Mouse (Mus musculus) bone marrow macrophage, adult 2 months (primary cell): ENCODE results near the gene Immp2l.

ENCODE experiments used
- CTCF ChIP-seq: IDR thresholded peaks from 2 replicates; pipeline ENCODE4 v1.5.1; 2012; ENCODE audit warnings: low read depth, mild to moderate bottlenecking, low read length, moderate library complexity
- POLR2A ChIP-seq: IDR thresholded peaks from 2 replicates; pipeline ENCODE4 v1.6.1; 2012; ENCODE audit warnings: mild to moderate bottlenecking, low read depth, low read length, borderline replicate concordance

DNA sequence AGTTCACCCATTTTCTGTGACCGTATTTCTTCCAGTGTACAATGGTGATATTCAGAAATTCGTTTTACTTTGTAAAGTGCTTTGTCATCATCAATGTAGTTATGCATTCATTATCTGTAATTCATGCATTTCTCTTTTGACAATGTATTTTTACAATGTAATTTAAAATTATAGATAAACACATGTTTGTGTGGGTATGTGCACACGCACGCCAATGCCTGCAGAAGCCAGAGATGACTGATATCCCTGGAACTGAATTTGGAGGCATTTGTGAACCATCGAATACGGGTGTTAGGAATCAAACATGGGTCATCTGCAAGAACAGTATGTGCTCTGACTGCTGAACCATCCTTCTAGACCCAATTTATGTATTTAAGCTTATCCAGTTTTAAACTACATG, 161.6 kb downstream of the Immp2l start:
- TF ChIP-seq CTCF: no peak
- no peak for TF ChIP-seq POLR2A
